Mouse (Mus musculus): ENCODE measurements at regions not wholly inside any gene's neighbourhood (a gene's known extent, or its start where the extent isn't known, plus 50 kb on each side); places are given as distances from the start of the nearest gene placed in this dataset.

- DNase-seq (ENCODE audit: low spot score), result no peak
- no peak overlapping the region for H3K9ac ChIP-seq (ENCODE audit: low read depth, low read length)
- no peaks in the 10 kb centered on the region for H3K4me1 ChIP-seq (ENCODE audit: control insufficient read depth, insufficient read depth, low read length)
- 78% methylated on average over 5 of the region's 5 CpGs for WGBS
- H3K27ac ChIP-seq (replicated peaks; ENCODE audit: low read depth, low read length), result no peak overlapping the region
- no peaks in the 10 kb centered on the region for H3K9me3 ChIP-seq (ENCODE audit: control insufficient read depth, low read length)
- no peaks in the 10 kb centered on the region for H3K36me3 ChIP-seq (ENCODE audit: control insufficient read depth, insufficient read depth, low read length)
- no peaks in the 10 kb centered on the region for H3K27me3 ChIP-seq (replicated peaks; ENCODE audit: control insufficient read depth, insufficient read depth, low read length)
- no peak overlapping the region for H3K4me3 ChIP-seq (ENCODE audit: low read depth, low read length)
- H3K4me2 ChIP-seq (ENCODE audit: low read depth, low read length), result no peak overlapping the region
- no peak for ATAC-seq (ENCODE audit: low read depth)
These were observed 320.3 kb upstream of the Atp2b1 start for GRCm38 (mm10) chr10:98593910-98594309.

GRCm38 (mm10) chr10:98608221-98608941 is 305.8 kb upstream of the Atp2b1 start:
- Histone ChIP-seq H3K27ac (replicated peaks; ENCODE audit: low read depth, low read length) (no peak overlapping the region), H3K4me1 (ENCODE audit: control insufficient read depth, insufficient read depth, low read length) (no peaks in the 10 kb centered on the region), H3K36me3 (ENCODE audit: control insufficient read depth, insufficient read depth, low read length) (no peaks in the 10 kb centered on the region), H3K4me2 (ENCODE audit: low read depth, low read length) (no peak overlapping the region), H3K27me3 (replicated peaks; ENCODE audit: control insufficient read depth, insufficient read depth, low read length) (no peaks in the 10 kb centered on the region), H3K4me3 (ENCODE audit: low read depth, low read length) (no peak overlapping the region), H3K9ac (ENCODE audit: low read depth, low read length) (no peak overlapping the region), H3K9me3 (ENCODE audit: control insufficient read depth, low read length) (no peaks in the 10 kb centered on the region)
- DNase-seq (ENCODE audit: low spot score) (no peak), ATAC-seq (ENCODE audit: low read depth) (no peak)
- 87% methylated on average over 18 of the region's 18 CpGs for WGBS

GRCm38 (mm10) chr10:98610708-98611107 is 303.5 kb upstream of the Atp2b1 start:
- DNase-seq (ENCODE audit: low spot score), result no peak
- no peak overlapping the region for H3K4me2 ChIP-seq (ENCODE audit: low read depth, low read length)
- 65% methylated on average over 6 of the region's 6 CpGs for WGBS

GRCm38 (mm10) chr10:98611707-98612360 is 302.4 kb upstream of the Atp2b1 start:
- ATAC-seq (ENCODE audit: low read depth) (no peak), DNase-seq (ENCODE audit: low spot score) (no peak)
- WGBS, result 71% methylated on average over 4 of the region's 4 CpGs
- Histone ChIP-seq H3K9me3 (ENCODE audit: control insufficient read depth, low read length) (no peaks in the 10 kb centered on the region), H3K36me3 (ENCODE audit: control insufficient read depth, insufficient read depth, low read length) (no peaks in the 10 kb centered on the region), H3K4me1 (ENCODE audit: control insufficient read depth, insufficient read depth, low read length) (no peaks in the 10 kb centered on the region), H3K4me3 (ENCODE audit: low read depth, low read length) (no peak overlapping the region), H3K9ac (ENCODE audit: low read depth, low read length) (no peak overlapping the region), H3K27ac (replicated peaks; ENCODE audit: low read depth, low read length) (no peak overlapping the region), H3K4me2 (ENCODE audit: low read depth, low read length) (no peak overlapping the region), H3K27me3 (replicated peaks; ENCODE audit: control insufficient read depth, insufficient read depth, low read length) (no peaks in the 10 kb centered on the region)

More at GRCm38 (mm10) chr10:98610708-98611107, 303.5 kb upstream of the Atp2b1 start:
- Histone ChIP-seq H3K9ac (ENCODE audit: low read depth, low read length) (no peak overlapping the region), H3K4me1 (ENCODE audit: control insufficient read depth, insufficient read depth, low read length) (no peaks in the 10 kb centered on the region), H3K9me3 (ENCODE audit: control insufficient read depth, low read length) (no peaks in the 10 kb centered on the region), H3K4me3 (ENCODE audit: low read depth, low read length) (no peak overlapping the region), H3K36me3 (ENCODE audit: control insufficient read depth, insufficient read depth, low read length) (no peaks in the 10 kb centered on the region), H3K27me3 (replicated peaks; ENCODE audit: control insufficient read depth, insufficient read depth, low read length) (no peaks in the 10 kb centered on the region), H3K27ac (replicated peaks; ENCODE audit: low read depth, low read length) (no peak overlapping the region)
- no peak for ATAC-seq (ENCODE audit: low read depth)

GRCm38 (mm10) chr10:98618736-98619525 is 295.3 kb upstream of the Atp2b1 start:
- Histone ChIP-seq H3K4me1 (ENCODE audit: control insufficient read depth, insufficient read depth, low read length) (no peaks in the 10 kb centered on the region), H3K27ac (replicated peaks; ENCODE audit: low read depth, low read length) (no peak overlapping the region), H3K36me3 (ENCODE audit: control insufficient read depth, insufficient read depth, low read length) (no peaks in the 10 kb centered on the region), H3K4me3 (ENCODE audit: low read depth, low read length) (no peak overlapping the region), H3K9ac (ENCODE audit: low read depth, low read length) (no peak overlapping the region), H3K9me3 (ENCODE audit: control insufficient read depth, low read length) (no peaks in the 10 kb centered on the region), H3K4me2 (ENCODE audit: low read depth, low read length) (no peak overlapping the region), H3K27me3 (replicated peaks; ENCODE audit: control insufficient read depth, insufficient read depth, low read length) (no peaks in the 10 kb centered on the region)
- no peak for ATAC-seq (ENCODE audit: low read depth)
- 86% methylated on average over 21 of the region's 21 CpGs for WGBS
- peak; percentile 17 for DNase-seq (ENCODE audit: low spot score)

GRCm38 (mm10) chr10:98624103-98624502 is 290.1 kb upstream of the Atp2b1 start:
- no peak overlapping the region for H3K9ac ChIP-seq (ENCODE audit: low read depth, low read length)
- H3K36me3 ChIP-seq (ENCODE audit: control insufficient read depth, insufficient read depth, low read length), result no peaks in the 10 kb centered on the region
- H3K4me2 ChIP-seq (ENCODE audit: low read depth, low read length), result no peak overlapping the region
- DNase-seq (ENCODE audit: low spot score), result no peak
- no peak overlapping the region for H3K4me3 ChIP-seq (ENCODE audit: low read depth, low read length)
- no peak overlapping the region for H3K27ac ChIP-seq (replicated peaks; ENCODE audit: low read depth, low read length)
- H3K27me3 ChIP-seq (replicated peaks; ENCODE audit: control insufficient read depth, insufficient read depth, low read length), result no peaks in the 10 kb centered on the region
- no peak for ATAC-seq (ENCODE audit: low read depth)
- H3K4me1 ChIP-seq (ENCODE audit: control insufficient read depth, insufficient read depth, low read length), result no peaks in the 10 kb centered on the region
- 58% methylated on average over 1 of the region's 1 CpGs for WGBS
- H3K9me3 ChIP-seq (ENCODE audit: control insufficient read depth, low read length), result no peaks in the 10 kb centered on the region

- 64% methylated on average over 12 of the region's 12 CpGs for WGBS
- no peak for DNase-seq (ENCODE audit: low spot score)
- no peak overlapping the region for H3K27ac ChIP-seq (replicated peaks; ENCODE audit: low read depth, low read length)
- H3K27me3 ChIP-seq (replicated peaks; ENCODE audit: control insufficient read depth, insufficient read depth, low read length), result no peaks in the 10 kb centered on the region
- H3K36me3 ChIP-seq (ENCODE audit: control insufficient read depth, insufficient read depth, low read length), result no peaks in the 10 kb centered on the region
- H3K4me3 ChIP-seq (ENCODE audit: low read depth, low read length), result no peak overlapping the region
- no peak overlapping the region for H3K4me2 ChIP-seq (ENCODE audit: low read depth, low read length)
- no peak for ATAC-seq (ENCODE audit: low read depth)
- no peak overlapping the region for H3K9ac ChIP-seq (ENCODE audit: low read depth, low read length)
- H3K9me3 ChIP-seq (ENCODE audit: control insufficient read depth, low read length), result no peaks in the 10 kb centered on the region
- H3K4me1 ChIP-seq (ENCODE audit: control insufficient read depth, insufficient read depth, low read length), result no peaks in the 10 kb centered on the region
These were observed 289.4 kb upstream of the Atp2b1 start for GRCm38 (mm10) chr10:98624681-98625321.

- no peak overlapping the region for H3K4me2 ChIP-seq (ENCODE audit: low read depth, low read length)
- DNase-seq (ENCODE audit: low spot score) (no peak), ATAC-seq (ENCODE audit: low read depth) (no peak)
- H3K9ac ChIP-seq (ENCODE audit: low read depth, low read length), result no peak overlapping the region
- H3K4me3 ChIP-seq (ENCODE audit: low read depth, low read length), result no peak overlapping the region
- H3K27ac ChIP-seq (replicated peaks; ENCODE audit: low read depth, low read length), result no peak overlapping the region
- H3K4me1 ChIP-seq (ENCODE audit: control insufficient read depth, insufficient read depth, low read length), result no peaks in the 10 kb centered on the region
- no peaks in the 10 kb centered on the region for H3K36me3 ChIP-seq (ENCODE audit: control insufficient read depth, insufficient read depth, low read length)
- H3K9me3 ChIP-seq (ENCODE audit: control insufficient read depth, low read length), result no peaks in the 10 kb centered on the region
- WGBS, result 93% methylated on average over 1 of the region's 1 CpGs
- no peaks in the 10 kb centered on the region for H3K27me3 ChIP-seq (replicated peaks; ENCODE audit: control insufficient read depth, insufficient read depth, low read length)
These were observed 286.0 kb upstream of the Atp2b1 start for GRCm38 (mm10) chr10:98628191-98628590.
